Mouse (Mus musculus) stomach, embryonic 14.5 days (tissue): Measurements from ENCODE around the gene Gm8126. TPM values are rescaled to one million over a fixed set of nuclear protein-coding genes. Genes with fewer than 3 reads are reported as not detected.

Experiments
- polyA plus RNA-seq: library from polyadenylated mRNA; unstranded; fragments of >200 nt; fragmentation: Nextera tagmentation; extraction: Ambion mirVana; gene quantifications from 2 replicates; pipeline ENCODE4 v1.2.1, GENCODE M21; 2014

Gene Gm8126
- polyA plus RNA-seq, 1 experiment from 2014 or later, result not detected

Other genes with a start within 250 kb of the Gm8126 start
- gene Gm10376, start 243.0 kb upstream of the Gm8126 start, polyA plus RNA-seq, result not detected in 2 replicates
- not detected in 2 replicates for gene Gm8094, start 182.0 kb upstream of the Gm8126 start, polyA plus RNA-seq
- gene Gm8104, start 158.0 kb upstream of the Gm8126 start, polyA plus RNA-seq, result not detected in 2 replicates
- not detected in 2 replicates for gene Gm7233, start 78.8 kb upstream of the Gm8126 start, polyA plus RNA-seq
- not detected in 2 replicates for gene Gm8122, start 23.3 kb upstream of the Gm8126 start, polyA plus RNA-seq
- gene Gm9732, start 16.4 kb downstream of the Gm8126 start, polyA plus RNA-seq, result not detected in 2 replicates
- not detected in 2 replicates for gene Gm8127, start 35.2 kb downstream of the Gm8126 start, polyA plus RNA-seq
- gene 1700001F09Rik, start 89.2 kb downstream of the Gm8126 start, polyA plus RNA-seq, result not detected in 2 replicates
- gene Gm8138, start 157.7 kb downstream of the Gm8126 start, polyA plus RNA-seq, result not detected in 2 replicates